Mouse (Mus musculus) urinary bladder, adult 18-20 months (tissue): ENCODE data around the gene Carmil1.
"Not testable (repeated sequence)": the region's sequence is repeated elsewhere in the genome, so short reads cannot be mapped to it uniquely, and the experiment has no call there.

ENCODE experiments used
- DNase-seq, 2 experiments: peaks; one replicate each; pipeline ENCODE4 v3.0.0; 2022; ENCODE audit warnings: low spot score in 2 of 2, mixed read lengths in 2 of 2

The Carmil1 gene

DNA sequence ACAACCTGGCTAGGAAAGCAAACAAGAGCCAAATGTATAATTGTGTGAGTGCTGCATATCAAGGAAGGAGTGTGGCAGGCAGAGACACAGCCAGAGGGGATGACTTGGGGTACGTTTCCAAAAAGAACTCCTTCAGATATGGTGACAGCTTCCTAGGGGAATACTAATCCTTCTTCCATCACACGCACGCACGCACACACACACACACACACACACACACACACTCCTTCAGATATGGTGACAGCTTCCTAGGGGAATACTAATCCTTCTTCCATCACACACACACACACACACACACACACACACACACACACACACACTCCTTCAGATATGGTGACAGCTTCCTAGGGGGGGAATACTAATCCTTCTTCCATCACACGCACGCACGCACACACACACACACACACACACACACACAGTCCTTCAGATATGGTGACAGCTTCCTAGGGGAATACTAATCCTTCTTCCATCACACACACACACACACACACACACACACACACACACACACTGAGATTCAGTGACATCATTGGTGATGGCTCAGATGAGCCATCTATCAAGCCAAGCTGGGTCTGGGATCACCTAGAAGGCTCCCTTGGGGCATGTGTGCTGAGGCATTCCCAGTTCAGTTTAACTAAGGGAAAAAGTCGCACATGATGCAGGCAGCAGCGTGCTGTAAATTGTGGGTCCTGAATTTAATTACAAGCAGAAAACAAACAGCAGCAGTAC, 175.8 kb downstream of the Carmil1 start:
- DNase-seq: not testable (repeated sequence)

DNA sequence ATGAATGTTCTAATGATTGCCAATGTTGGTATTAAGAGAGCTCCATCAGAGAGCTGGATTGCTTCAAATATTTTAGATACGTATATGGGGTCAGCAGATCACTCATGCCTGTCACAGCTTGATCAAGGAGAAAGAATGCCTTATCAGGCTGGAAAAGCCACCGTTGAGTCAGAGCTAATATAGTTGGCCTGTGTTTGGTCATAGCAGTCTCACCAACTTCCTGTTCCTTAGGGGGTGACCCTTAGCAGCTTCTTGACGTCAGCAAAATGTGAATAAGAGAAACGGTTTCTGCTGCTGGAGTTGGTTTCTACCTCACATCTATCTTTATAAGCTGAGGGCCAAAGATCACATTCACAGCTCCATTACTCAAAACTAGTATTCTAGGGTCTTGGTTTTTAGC, 176.6 kb downstream of the Carmil1 start:
- DNase-seq: peak in 1 of 2 experiments; percentile 10

DNA sequence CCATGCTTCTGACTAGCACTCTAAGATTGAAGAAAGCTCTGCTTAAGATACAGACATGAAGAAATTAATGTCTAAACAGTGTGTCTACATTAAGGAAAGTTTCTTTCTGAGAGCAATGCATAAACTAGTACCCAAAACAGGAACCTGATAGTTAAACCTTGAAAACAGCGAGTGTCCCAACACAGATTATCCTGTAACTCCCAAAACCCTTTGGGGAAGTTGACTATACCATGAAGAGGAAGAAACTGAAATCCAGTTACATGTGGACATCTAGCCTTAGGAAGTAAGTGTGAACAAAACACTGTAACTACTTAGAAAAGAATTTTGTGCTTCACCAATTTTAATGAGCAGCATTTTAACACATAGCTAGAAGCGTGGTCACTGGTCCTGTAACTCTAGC, 177.4 kb downstream of the Carmil1 start:
- no peak for DNase-seq

DNA sequence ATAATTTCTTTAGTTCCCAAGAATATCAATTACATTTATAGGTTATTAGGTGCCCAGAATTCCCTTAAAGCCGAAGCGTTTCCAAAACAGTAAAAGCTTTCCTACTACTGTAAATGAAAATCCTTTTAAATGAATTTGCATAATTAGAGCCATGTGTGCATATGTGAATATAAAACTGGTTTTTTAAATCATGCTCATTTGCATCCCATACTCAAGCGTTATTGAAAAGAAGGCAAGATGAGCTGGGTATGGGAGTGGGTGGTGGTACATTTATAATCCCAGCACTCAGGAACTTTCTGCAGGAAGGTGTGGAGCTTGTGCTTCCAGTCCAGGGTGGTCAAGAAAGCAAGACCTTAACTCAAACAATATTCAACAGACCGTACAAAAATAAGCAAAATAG, 178.3 kb downstream of the Carmil1 start:
- no peak for DNase-seq

DNA sequence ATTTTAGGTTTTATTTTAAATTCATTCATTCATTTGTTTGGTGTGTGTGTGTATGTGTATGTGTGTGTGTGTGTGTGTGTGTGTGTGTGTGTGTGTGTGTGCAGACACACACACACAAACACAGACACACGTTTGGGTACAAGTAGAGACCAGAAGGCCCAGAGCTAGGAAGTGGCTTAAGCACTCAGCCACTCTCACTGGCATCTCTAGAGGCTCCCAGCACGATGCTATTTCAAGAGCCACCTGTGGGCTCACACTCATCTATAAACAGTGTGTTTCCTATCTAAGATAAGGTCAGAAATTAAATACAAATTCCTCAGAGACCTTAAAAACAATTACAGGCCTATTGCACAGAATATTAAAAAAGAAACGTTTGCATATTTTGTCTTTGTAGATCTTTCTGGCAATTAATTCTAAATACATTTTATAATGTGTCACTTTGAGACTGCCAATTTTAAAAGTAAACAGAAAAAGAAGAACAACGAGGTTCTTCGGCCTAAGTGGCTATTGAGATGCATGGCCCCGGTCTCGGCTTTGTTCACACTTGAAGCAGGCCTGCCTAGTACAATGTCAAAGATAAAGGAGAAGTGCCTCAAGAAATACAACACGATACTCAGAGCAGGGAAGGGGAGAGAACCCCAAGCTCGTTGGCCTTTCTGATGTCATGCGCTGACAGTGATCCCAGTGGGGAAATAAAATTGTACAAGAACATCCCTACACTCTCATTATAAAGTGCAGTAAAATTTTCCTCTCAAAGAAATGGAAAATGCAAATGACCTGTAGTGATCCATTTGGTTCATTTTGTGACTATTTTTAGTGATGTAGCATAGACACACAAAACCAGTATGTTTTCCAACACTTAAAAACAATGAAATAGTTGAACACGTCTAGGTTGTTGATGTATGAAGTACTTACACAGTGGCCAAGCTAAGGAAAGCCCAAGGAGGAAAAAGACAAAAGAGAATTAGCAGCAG, 179.2 kb downstream of the Carmil1 start:
- DNase-seq: no peak

DNA sequence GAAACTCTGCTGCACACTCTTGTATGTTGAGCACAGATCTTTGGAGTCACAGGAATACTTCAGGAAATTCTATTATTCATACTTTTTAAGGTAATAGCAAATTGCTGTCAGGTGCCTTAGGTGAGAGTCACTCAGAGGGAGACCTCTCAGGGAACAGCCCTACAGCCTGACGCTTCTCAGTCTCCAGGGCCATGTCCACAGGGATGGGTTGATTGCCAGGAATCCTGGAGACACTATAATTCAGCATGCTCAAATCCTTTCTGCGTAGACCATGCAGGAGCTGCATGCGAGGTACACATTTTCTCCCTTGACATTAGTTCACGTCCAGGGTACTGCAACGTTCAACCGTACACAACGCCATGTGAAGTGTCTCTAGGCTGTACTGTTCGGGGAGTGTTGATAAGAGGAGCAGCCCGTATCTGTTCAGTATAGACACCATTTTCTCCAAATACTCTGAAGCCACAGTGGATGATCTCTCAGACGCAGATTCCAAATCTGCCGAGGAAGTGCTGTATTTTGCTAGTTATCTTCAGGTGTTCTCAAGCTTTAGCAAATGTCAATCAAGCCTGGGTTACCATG, 180.0 kb downstream of the Carmil1 start:
- DNase-seq: no peak

DNA sequence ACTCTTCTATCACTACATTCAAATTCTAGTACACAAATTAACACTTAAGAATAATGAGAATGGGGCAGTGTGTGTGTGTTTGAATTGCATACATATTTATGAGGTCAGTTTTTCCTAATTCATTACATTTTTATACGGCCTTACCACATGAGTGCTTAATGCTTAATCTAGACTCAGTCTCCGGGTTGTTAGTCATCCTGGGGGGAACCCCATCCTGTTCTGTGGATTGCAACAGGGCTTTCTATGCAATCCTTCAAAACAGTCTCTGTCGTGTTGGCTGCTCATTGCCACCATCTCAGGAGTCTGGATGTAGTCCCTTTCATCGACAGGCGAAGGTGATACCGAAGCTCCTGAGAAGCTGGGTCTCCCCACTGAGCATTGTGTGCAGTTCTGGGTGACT, 184.0 kb downstream of the Carmil1 start:
- DNase-seq: no peak

DNA sequence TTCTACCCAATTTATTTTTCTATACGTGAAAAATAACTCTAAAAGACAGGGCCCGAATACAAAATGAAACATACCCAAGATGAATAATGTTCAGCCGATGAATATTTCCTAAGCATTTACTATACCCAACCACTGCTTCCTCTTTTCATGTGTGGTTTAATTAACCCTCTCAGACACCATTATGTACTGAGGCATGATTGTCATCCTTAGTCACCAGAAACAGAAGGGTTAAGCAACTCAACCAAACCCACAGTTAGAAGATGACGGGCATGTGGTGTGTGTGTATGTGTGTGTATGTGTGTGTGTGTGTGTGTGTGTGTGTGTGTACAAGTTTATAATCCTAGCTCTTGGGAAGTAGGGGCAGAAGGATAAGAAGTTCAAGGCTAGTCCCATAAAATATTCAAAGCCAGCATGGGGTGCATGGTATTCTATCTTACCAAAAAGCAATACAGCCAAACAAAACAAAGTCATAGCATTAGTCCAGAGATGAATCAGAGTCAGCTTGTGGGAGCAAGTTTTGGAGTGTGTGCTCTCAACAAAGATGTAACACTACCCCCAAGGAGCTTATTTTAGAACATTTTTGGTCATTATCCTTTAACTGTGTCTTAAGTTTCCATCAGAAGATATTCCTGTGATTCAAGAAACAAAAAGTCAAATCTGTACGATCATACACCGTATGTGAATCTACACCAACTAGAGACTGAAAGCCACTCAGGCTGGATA, 185.6 kb downstream of the Carmil1 start:
- DNase-seq: no peak

DNA sequence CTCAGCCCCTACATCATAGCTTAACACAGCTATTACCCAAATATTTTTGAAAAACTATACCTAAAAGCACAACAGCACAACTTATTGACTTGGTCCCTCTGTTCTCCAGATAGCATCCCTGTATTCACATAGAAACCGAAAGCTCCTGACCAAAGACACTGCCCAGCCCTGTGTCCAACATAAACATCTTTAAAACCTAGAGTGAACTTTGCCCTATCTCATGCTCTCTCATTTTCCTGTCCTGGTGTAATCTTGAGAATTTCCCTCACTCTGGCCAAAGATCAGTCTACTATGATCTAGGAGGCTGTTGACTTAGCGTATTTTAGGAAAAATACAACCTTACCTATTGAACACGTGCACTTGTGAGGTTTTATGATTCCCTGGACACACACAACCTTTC, 187.5 kb downstream of the Carmil1 start:
- no peak for DNase-seq

DNA sequence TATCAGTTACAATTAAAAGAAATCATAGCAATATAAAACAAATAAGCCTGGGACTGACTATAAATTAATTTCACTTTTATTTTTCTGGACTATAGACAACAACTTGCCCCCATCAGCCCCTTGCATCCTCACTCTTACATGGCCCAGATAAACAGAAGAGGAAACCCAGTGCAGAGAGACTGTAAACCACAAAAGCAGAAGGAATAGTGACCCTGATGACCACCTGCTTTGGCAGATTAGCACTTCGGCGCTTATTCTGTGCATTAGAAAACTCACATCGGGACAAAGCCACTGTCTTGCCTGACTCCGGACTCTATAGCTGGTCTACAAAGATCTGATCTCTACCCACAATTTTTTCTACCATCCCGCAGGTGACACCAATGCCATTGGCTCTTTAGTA, 188.5 kb downstream of the Carmil1 start:
- no peak for DNase-seq

DNA sequence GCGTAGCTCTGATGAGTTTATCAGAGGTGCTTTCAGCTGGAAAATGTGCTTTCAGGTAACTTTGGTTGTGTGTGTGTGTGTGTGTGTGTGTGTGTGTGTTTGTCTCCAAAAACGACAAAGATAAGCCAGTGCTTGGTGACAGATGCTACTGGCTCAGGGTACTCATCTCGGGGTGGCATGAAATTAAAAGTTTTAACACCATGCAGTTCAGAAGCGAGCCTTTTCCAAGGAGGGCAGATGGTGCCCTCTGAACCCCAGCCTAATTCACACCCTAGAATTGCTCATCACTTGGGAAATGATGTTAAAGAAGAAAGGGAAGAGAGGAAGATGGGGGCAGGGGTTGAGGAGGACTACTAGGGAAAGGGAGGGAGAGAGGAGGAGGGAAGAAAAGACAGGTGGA, 198.4 kb downstream of the Carmil1 start:
- DNase-seq: no peak

DNA sequence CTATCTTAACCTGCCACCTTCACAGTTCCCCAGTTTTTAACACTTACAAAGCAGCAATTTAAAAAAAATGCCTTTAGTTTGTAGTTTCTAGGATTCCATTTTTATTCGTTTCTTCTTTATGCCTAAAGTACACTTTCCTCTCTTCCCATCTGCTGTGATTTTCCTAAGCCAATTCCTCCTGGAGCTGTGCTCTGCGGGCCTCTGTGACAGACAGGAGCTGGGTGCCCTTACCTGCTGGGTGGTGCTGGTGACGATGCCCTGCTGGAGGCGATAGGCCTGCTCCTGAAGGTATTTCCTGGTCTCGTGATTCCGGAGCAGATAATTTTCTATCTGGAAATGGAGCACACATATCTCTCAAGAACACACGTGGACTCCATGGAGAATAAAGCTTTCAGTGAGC, 198.9 kb downstream of the Carmil1 start:
- no peak for DNase-seq

DNA sequence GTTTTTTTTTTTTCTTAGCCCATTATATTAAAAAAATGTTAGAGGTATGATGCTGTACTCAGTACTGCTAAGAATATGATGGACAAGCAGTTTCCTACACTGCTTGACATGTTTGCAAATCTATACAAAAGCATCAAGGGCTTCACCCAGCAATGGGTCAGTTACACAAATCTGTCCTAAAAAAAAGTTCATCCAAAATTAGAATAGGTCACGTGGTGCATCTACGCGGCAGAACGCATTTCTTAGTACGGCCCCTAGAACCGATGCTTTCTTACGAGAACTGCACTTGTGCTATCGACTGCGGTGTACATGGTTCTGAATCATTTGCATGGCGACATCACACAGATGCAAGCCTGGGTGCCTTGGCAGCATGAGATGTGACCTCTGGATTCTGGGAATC, 208.0 kb downstream of the Carmil1 start:
- DNase-seq: no peak

DNA sequence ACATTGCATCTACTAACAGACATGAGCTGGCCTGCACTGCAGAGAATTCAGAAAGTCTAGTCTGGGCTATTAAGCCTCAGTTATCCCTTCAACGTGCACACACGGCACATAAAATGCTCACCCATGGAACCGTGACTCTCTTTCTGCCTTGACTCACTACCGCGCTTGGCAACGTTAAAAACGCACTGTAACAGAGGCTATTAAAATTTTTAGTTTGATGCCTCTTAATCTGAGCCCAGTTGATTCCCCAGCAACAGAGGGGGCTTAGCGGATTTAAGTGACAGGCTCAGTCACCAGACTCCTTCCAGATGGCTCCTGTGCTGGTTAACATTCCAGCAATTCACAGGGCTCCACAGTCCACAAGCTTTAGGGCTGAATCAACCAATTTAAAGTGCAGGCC, 213.0 kb downstream of the Carmil1 start:
- DNase-seq: no peak

DNA sequence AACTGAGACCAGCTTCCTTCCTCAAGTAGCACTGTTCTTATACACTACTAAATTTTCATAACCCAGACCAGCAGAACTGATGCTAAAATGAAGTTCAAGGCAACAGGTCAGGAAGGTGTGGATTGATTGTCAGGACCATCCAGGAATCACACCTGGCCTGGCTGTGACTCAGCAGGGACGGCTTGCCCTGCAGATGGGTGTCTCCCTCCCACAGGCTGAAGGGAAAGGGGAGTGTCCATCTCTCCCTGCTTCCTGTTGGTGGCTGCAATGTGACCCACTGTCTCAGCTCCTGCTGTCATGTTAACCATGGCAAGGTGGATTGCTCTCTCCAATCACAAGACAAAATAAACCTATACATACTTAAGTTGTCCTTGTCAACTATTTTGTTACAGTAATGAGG, 215.1 kb downstream of the Carmil1 start:
- DNase-seq: no peak

DNA sequence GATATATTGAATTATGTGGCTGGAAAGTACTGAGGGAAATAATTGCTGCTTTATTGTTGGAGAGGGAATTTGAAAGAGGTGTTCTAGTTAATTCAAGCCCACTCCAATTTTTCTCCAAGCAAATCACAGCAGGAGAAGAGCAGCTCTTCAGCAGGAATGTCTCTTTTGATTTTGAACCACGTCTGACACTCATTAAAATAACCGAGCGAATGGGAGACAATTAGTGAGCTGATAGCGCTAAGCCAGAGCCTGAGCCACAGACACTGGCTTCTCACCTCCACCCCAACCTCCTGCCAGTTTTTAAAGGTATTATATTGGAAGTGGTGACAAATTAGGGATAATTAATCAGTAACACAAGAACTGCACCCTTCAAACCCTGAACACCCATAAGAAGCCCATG, 217.8 kb downstream of the Carmil1 start:
- no peak for DNase-seq

DNA sequence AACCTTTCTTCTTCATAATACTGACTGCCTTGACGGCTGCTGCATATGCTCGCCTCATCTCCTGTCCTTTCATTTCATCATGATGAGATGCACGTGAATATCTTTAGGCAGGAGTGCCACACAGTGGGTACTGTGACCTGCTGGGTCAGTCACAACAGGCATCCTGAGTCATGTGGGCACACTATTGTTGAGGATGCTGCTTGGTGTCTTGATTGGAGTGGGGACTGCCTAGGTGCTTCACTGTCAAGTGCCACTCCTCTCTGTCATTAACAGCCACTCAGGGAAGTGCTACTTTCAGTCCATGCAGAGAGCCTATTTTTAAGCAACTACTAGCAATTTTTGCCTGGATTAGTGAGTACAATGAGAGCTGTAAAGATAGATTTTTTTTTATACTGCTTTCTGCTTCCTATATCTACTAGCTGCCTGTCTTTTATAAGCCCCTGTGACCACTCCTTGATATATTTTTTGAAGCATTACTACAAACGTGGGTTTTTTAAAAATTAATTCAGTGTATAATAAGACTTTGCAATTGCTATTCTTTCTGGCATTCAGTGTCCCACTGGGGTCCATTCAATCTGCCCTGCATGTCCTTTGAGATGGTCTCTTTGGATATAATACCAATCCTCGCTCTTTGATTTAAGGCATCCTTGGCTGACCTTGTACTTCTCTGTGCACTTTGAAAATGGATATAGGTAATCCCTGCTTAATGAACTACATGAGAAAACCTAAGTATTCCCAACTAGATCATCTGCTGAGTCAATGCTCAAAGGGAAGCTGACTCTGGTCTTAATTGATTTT, 225.3 kb downstream of the Carmil1 start:
- DNase-seq: no peak

DNA sequence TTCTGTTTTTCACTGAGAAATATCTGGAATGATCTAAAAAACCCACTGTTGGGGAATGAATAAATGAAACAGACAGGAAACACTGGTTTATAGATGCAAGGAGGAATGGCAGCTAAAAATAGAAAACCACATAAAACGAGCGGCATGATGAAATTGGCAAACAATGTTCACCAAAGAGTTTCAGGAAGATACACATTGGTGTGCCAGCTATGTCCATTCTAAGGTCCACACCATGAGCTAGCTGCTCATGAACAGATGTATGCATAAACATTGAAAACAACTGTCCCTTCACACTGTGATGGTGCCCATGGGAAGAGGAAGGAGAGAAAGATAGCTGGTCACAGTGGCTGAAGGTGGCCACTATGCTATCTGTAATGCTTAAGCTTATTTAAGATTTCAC, 229.1 kb downstream of the Carmil1 start:
- DNase-seq: no peak

DNA sequence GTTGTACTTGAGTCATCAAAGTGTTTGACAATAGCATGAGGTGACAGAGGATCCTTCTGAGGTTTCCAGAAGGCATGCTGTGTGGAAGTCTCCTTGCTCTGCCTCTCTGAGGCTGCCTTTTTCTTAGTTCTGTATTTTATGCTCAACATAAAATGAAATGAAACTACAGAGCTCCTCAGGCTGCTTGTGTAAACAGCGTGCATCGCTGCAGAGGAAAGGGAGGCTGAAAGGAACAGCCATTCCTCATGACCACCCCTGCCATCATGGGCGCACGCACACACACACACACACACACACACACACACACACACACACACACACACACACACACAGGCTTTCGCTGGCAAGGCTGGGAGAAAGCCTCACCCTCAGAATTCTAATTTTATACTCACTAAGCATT, 230.3 kb downstream of the Carmil1 start:
- no peak for DNase-seq

DNA sequence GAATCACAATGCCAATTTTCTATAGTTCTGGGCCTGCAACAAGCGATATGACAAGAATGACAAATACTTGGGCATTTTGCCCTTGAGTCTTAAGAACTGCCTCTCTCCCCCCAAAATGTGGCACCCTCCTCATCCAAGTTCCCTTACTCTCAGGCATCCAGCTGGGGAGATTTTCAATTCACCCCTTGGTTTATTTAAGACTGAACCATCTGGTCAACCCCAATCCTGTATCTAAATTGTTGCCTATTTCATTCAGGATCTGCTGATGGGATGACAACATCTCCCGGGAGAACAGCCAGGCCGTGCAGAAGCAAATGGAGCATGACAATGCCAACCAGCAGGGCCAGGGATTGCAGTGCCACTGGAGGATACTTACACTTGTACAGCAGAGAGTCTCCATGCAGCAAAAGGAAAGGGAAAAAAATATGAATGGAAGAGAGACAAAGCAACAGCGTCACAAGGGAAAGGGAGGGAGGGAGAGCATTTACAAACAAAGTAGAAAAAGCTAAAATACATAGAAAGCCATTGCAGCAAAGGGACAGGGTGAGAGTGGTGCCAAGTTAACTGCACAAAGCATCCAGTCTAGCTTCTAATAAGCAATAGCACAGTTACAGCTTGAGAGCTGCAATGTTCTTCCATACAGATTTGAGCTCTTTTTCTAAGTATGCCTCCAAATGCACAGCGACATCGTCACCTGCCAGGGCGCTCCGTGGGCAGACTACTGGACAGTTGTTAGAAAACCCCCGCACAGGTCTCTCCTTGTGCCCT, 231.1 kb downstream of the Carmil1 start:
- DNase-seq: no peak
